Mouse (Mus musculus): Measurements from ENCODE around the gene Chrnd.

Gene Chrnd

DNA sequence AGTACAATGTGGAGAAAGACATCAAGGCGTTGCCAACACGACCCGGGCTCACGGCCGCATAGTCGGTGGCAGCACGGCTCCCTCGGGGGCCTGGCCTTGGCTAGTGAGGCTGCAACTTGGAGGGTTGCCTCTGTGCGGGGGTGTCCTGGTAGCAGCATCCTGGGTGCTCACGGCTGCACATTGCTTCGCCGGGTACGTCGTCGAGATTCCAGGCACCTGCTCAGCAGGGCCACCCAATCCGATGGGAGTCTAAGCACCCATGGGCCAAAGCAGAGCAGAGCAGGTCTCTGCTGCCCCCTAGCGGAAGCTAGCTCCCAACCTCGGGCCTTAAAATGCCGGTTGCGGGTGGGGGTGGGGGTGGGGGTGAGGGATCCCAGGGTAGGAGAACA lies 5.7 kb upstream of the Chrnd start:
- peak; percentile 66 for DNase-seq (ENCODE audit: low spot score)

DNA sequence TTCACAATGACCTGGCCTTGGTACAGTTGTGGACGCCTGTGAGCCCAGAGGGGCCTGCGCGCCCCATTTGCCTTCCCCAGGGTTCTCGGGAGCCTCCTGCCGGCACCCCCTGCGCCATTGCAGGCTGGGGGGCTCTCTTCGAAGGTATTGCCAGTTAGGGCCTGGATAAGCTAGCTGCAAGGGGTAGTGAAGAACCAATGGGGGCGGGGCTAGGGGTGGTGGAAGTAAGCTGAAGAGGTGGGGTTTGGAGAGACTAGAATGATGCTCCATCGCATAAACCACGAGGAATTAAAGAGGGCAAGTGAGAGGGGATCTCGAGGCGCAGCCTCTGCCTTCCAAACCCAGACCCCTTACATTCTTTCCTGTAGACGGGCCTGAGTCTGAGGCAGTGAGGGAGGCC lies 4.9 kb upstream of the Chrnd start:
- no peak for DNase-seq (ENCODE audit: low spot score)

DNA sequence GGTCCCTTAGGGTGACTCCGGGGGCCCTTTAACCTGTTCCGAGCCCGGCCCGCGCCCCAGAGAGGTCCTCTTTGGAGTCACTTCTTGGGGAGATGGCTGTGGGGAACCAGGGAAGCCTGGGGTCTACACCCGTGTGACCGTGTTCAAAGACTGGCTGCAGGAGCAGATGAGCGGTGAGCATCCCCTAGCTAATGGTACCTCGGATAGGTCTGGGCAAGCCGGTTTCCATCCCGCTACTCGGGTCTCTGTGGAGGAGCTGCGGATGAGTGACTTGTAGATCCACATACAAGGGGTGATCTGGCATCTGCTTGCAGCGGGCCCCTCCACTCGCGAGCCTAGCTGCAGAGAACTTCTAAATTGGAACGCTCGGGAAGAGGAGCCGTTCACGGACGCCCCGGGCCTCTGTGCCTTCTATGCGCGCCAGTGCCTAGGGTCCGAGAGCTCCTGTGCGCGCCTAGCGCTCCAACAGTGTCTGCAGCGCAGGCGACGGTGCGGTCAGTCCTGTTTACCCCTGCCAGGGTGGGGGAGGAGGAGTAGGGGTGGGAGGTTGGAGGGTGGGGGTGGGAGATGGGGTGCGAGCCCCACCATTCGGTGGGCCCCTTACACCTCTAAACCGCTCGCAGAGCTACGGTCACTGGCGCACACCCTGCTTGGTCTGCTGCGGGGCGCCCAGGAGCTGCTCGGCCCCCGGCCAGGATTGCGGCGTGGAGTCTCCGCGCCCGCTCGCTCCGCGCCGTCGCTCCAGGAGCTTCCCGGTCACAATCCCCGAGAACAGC lies 4.0 kb upstream of the Chrnd start:
- no peak for DNase-seq (ENCODE audit: low spot score)

DNA sequence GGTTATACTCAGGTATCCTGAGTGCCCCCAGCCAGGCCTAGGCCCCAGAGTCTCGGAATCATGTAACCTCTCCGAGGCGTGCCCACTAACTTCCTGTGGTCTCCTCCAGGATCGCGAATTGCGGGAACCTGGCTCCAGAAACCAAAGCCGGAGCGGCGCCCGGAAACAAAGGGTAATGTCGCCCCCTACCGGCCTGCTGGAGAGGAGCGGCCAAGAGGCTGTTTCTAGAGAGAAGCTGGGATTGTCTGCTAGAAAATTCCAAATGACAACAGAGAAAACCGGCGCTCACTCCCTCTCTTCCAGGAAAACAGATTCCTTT lies 3.4 kb upstream of the Chrnd start:
- peak; percentile 44 for DNase-seq (ENCODE audit: low spot score)

DNA sequence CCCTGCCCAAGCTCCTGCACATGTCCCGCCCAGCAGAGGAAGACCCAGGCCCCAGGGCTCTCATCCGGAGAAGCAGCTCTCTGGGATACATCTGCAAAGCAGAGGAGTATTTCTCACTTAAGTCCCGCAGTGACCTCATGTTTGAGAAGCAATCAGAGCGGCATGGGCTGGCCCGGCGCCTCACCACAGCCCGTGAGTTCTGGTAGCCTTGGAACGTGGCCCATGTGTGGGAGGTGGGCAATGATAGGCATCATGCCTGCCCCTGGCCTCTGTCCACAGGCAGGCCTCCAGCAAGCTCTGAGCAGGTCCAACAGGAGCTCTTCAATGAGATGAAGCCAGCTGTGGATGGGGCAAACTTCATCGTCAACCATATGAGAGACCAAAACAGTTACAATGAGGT lies 6.9 kb downstream of the Chrnd start:
- DNase-seq (ENCODE audit: low spot score): no peak

DNA sequence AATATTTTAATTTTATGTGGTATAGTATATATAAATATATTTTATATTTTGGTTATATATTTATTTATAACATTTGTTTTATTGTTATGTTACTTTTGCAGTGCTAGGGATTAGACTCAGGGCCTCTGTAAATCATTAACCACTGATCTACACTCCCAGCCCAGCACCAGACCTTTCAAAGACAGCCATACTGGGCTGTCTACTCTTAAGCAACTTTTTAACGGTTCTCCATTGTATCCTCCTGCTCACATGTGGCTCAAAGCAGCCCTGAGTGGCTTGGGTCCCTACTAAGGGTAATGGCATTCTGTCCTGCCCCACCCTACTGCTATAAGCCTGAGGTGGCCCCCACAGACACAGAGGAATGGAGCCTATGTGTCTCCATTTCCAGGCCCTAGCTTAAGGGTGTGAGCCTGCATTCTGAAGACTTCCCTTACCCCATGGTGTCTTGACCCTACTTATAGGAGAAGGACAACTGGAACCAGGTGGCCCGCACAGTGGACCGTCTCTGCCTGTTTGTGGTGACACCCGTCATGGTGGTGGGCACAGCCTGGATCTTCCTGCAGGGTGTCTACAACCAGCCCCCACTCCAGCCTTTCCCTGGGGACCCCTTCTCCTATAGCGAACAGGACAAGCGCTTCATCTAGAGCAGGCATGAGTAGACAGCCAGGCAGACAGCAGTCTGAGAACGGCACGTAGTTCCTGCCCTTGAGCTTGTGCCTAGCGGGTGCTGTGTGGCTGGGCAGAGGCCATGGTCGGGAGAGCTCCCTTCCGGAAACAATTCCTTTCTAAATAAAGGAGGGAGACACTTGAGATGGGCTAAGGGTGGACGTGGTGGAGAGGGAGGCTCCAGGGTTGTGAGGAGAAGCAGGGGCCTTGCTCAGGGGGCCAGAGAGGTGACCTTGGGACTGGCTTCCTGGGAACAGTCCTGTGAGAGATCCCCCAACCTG lies 8.0 kb downstream of the Chrnd start:
- no peak for DNase-seq (ENCODE audit: low spot score)

DNA sequence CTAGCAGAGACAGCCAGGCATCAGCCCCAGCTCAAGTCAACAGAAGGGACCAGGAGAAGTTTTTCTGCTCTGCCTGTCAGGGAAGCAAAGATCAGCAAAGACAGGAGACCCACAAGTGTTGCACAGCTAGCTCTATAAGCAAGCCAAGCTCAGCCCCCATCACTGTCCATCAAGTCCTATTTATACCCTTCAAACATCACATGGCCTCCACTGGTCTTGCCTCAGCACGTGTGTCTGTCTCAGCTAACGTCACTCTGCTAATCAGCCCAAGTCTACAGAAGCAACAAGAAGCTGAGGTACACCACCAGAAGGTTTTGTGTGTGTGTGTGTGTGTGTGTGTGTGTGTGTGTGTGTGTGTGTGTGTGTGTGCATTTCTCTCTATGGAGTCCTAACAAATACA lies 10.4 kb downstream of the Chrnd start:
- no peak for DNase-seq (ENCODE audit: low spot score)

DNA sequence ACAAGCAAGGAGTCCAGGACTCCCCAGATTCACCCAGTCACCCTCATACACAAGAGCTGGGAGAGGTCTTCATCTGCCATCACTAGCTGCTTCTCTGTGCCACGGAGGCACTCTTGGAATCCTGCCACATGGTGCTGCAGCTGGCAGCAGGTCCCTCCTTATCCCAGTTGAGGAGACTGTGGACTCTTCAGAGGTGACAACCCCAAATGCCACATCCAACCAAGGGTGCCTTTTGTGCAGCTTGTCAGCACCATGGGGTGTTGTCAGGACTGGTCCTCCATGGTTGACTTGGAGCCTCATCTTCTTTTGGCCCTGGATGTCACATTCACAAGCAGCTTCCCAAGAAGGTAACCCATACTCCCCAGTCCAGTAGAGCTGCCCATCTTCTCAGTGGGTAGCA lies 11.4 kb downstream of the Chrnd start:
- no peak for DNase-seq (ENCODE audit: low spot score)

DNA sequence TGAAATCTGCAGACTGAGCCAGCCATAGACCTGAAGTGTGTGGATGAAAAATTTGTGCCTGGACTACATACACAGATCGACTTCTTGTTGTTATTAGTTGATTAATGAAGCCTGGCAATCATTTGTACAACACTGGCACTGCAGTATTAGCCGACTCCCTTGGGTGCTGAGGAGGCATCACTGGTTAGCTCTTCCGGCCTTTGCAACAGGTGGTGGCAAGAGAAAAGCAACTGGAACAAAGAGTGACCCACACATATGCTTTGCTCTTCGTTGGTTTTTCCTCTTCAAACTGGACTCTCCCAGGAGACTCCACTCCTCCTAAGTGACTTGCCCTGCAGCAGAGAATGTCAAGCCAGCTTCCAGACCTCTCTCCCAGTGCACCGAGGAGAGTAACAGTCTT lies 13.4 kb downstream of the Chrnd start:
- no peak for DNase-seq (ENCODE audit: low spot score)

DNA sequence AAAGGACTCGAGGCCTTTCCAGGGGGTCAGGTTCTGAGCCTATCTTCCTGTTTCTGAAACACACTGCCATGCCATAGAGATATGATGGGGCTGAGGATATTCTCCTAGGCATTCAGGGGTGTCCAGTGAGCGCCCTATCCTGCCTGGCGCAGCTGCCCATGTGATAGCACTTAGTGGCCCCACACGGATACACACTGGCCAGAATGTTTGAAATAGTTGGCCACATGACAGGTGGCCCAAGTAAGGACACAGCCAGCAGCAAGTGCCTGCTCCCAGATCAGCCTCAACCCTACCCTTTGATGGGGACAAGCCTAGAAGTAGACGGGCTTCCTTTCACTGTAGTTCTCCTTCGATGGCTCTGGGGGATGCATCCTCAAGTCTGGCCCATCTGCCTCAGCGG lies 14.1 kb downstream of the Chrnd start, which contains the start of gene Chrng:
Gene Chrng (plus strand): TSS at position 193 of the 400 bp plus-strand sequence.
- DNase-seq (ENCODE audit: low spot score): no peak

DNA sequence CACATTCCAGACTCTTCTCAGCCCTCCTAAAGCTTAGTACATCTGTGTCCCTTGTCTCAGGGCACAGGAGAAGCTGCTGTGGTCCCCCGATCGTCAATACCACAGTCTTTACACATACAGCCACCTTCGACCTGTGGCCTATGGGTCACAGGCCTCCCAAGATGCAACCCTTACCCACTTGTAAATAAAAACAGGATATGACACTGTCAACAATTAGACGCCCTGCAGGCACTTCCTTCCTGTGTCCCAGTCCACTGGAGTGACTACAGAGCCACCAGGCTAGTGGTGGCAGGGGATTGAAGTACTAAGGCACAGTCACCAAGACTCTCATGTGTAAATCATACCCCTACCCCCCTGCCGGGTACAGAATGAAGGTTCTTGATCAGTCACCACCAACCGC lies 14.6 kb downstream of the Chrnd start:
- no peak for DNase-seq (ENCODE audit: low spot score)

DNA sequence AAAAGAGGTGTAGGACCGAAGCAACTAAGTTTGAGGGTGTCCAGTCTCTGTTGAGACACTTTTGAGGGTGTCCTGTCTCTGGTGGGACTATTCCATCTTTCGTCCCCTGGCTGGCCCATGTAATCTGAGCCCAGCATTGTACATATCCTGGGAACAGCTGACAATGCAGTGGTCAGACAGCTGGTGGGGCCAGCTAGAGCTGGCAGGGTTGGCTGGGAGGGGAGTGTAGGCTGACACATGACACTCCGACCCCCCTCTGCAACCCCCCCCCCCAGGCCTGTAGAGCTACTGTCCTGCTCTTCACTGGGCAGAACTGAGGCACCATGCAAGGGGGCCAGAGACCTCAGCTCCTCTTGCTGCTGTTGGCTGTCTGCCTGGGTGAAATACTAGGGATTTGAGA lies 15.1 kb downstream of the Chrnd start:
- DNase-seq (ENCODE audit: low spot score): no peak

DNA sequence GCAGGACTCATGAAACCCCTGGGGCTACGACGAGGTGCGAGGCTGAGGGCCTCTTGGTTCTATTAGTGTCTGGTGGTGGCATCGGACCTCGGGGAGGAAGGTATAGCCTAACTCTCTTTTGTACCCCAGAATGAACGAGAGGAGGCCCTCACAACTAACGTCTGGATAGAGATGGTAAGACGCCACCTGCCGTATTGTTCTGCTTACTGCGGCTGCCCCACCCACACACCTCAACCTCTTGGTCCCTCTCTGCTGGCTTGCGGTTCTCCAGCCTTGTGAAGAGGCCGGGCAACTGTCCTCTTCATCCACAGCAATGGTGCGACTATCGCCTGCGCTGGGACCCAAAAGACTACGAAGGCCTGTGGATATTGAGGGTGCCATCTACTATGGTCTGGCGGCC lies 15.9 kb downstream of the Chrnd start:
- no peak for DNase-seq (ENCODE audit: low spot score)

DNA sequence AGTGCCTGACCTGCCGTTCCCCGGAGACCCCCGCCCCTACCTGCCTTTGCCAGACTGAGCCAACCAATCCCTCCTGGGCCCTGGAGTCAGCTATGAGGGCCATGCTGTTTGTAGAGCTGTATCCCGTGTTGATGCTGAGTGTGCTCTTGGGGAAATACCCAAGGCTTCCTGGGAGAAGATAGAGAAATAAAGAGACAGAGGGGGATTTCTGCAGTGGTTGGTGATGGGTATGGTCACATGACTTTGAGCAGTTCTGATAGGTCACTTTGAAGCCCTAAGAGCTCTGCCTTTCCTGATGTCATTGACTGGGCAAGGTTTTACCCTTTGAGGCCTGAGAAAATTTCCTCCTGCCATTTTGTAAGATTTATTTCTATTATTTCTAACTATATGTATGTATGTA lies 21.0 kb downstream of the Chrnd start:
- DNase-seq (ENCODE audit: low spot score): no peak

DNA sequence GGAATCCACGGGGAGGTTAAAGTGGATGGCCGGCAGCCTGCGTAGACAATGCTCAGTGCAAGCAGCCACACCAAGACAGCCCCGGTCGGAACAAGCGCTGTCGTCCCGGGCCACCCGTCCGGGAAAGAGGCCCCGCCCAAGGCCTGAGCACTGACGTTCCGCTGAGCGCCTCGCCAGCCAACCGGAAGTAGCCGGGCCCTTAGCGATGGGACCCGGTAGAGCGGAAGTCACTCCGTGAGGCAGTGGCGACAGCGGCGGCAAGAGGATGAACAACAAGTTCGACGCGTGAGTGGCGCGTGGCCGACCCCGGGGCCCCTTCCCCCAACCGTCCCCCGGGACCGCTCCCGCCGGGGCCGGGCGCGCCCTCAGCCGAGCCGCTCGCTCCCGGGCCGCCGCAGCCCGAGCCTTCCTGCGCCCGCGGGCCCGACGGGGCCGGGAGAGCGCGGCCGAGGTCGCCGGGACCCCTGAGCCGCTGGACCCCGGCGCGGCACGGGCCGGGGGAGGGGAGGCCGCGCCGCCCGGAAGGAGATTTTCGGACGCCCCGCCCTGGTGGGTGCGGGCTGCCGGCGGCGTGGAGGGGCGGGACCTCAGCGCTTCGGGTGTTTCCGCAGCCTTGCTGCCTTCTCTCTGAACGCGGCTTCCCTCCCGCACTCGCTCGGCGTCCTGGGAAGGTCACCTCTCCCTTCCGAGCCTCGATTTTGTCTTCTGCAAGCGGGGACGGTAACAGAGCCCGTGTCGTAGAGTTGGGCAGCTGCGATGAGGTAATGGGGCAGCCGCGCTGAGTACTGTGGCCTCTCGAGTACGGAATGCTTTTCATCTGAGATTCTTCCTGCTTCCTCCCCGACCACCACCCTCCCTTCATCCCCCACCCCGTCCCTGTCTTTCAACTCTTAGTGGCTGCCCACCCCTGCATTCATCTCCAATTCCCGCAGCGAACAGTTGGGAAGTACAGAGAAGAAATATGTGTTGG lies 23.6 kb downstream of the Chrnd start, which contains the start of gene Eif4e2:
Gene Eif4e2 (plus strand): TSS at position 180 of the 970 bp plus-strand sequence.
- peak; percentile 94 for DNase-seq (ENCODE audit: low spot score)

DNA sequence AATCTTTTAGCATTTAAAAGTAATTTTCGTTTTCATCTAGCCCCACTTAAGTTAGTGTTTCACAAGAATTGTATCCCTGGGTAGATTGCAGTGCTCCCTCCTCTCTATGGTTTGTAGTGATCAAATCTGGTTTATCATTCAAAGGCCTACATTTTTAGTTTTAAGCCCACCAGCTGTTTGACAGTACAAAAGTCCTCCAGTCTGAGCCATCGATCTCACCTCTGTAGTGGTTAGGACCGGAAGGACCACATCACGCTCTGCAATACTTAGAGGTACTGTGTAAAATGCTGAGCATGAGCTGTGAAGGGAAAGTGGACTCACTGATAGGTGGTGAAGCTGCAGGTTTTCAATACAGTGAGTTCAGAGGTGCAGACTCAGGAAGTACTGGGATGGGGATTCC lies 24.3 kb downstream of the Chrnd start:
- DNase-seq (ENCODE audit: low spot score): peak; percentile 36

DNA sequence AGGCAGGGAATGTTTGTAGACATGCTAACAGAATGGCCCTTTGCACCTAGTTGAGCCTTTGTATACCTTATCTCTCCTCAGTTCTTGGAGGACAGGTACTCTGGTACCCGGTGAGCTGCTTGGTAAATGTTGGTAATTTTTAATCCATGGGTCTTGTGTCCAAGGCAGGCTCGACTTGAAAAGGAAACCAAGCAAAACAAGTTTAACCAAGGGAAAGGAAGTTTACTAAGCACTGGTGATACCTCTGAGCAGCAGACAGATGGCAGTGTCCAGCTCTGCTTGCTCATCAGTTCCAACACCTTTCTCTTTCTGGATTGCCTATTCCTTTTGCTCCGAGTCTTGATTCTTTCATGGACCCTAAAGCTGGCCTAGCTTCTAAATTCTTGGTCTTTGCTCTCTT lies 27.5 kb downstream of the Chrnd start:
- no peak for DNase-seq (ENCODE audit: low spot score)

DNA sequence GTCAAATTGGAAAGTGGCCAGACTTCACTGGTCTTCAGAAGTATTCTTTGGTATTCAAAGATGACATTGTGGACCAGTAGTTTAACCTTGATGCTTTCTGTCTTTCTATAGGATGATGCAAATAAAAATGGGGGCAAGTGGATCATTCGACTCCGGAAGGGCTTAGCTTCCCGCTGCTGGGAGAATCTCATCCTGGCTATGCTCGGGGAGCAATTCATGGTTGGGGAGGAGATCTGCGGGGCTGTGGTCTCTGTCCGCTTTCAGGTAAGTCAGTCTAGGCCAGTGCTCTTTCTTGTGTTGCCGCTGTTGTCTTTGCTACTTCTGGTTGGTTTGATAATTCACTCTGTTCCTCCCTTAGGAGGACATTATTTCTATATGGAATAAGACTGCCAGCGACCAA lies 35.3 kb downstream of the Chrnd start:
- no peak for DNase-seq (ENCODE audit: low spot score)

DNA sequence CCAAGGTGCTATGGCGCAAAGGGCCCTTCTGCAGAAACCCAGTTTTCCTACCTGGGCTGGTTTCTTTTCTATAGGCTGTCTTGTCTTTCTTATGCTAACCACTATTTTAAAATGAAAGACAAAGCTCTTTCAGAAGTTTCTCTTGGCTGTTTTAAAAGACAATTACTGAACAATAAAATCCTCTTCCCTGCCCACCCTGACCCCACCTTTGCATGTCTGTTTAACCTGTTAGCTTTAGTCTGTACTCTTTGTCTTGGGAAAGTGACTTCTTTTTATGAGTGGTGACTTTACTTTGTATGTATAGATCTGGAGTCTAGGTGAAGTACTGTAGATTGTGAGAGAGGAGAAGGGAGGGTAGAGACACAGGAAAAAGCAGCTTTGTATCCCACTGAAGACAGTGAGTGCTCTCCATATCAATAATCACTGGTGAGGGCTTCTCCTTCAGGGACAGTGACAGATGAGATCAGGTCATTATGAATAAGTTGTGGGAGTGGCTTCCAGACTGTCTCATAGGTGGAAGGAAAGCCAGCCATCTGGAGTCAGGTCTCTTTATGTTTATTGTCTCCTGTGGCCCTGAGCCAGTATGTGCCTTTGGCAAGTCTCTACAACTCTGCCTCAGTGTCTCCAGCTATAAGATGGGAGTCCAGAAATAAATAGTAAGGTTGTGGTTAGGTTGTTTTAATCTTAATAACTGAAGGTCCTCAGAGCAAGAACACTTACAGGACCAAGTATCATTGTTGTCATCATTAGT lies 36.2 kb downstream of the Chrnd start:
- DNase-seq (ENCODE audit: low spot score): no peak

DNA sequence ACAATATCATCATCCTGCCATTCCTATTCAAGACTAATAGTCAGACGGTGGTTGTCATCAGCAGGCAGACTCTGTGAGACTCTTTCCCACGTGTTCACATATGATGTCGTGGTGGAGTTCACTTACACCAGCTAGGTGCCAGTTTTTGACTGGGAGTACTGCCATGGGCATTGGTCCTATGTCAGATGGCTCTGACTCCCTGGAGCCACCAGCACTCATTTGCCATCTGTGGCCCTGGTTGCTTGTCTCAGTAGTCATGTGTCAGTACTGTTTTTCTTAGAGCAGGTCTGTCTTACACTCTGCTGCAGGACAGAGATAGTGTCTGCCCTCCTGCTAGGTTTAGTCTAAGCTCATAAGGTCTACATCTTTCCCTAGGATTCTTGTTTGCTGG lies 36.7 kb downstream of the Chrnd start:
- DNase-seq (ENCODE audit: low spot score): no peak

DNA sequence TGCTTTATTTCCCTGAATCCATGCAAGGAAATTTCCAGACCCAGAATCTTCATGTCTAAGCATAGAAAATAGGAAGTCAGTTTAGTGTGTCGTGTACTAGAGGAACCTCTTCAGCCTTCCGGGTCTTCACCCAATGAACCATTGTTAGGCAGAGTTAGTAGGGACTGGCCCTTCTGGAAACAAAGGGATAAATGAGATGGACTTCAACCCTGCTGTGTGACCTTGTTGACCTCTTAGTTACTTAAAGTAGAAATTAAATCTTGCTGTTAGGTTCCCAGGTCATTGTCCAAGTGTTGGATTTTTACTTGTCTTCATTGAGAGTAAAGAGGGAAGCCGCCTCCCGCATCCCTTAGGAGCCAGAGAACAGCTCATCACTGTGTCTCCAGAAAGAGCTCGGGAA lies 40.2 kb downstream of the Chrnd start:
- no peak for DNase-seq (ENCODE audit: low spot score)
